Mouse (Mus musculus) myocyte (in vitro differentiated cells): Measurements from ENCODE around the gene Aifm1.

Experiments
- CEBPB ChIP-seq: IDR thresholded peaks from 2 replicates; pipeline ENCODE4 v1.6.1; 2011; ENCODE audit warnings: mild to moderate bottlenecking, moderate library complexity; ENCODE audit not compliant: poor library complexity, insufficient read depth, severe bottlenecking
- E2F4 ChIP-seq: IDR thresholded peaks from one replicate; pipeline ENCODE4 v1.6.1; 2011; ENCODE audit warnings: mild to moderate bottlenecking, control low read depth, moderate library complexity; ENCODE audit not compliant: insufficient read depth
- MAX ChIP-seq: IDR thresholded peaks from one replicate; pipeline ENCODE4 v1.6.1; 2011; ENCODE audit warnings: low read depth, mild to moderate bottlenecking, control low read depth
- MYOD1 ChIP-seq, 3 experiments: IDR thresholded peaks; one replicate each; pipeline ENCODE4 v1.6.1; 2011; ENCODE audit warnings: control low read depth in 2 of 3, low read depth in 2 of 3, mild to moderate bottlenecking in 2 of 3, moderate library complexity in 1 of 3; ENCODE audit not compliant: insufficient read length in 2 of 3, control insufficient read depth in 1 of 3
- MYOG ChIP-seq, 3 experiments: IDR thresholded peaks; one replicate each; pipeline ENCODE4 v1.6.1; 2011; ENCODE audit warnings: control low read depth in 2 of 3, low read depth in 2 of 3, mild to moderate bottlenecking in 2 of 3; ENCODE audit not compliant: insufficient read length in 2 of 3, control insufficient read depth in 1 of 3, insufficient read depth in 1 of 3
- POLR2A ChIP-seq: IDR thresholded peaks from one replicate; pipeline ENCODE4 v1.6.1; 2011; ENCODE audit warnings: low read depth, mild to moderate bottlenecking, control low read depth, moderate library complexity; ENCODE audit not compliant: insufficient read length
- POLR2AphosphoS2 ChIP-seq: IDR thresholded peaks from one replicate; pipeline ENCODE4 v1.6.1; 2011; ENCODE audit warnings: low read depth, control low read depth; ENCODE audit not compliant: insufficient read length
- REST ChIP-seq: IDR thresholded peaks from one replicate; pipeline ENCODE4 v1.6.1; 2011; ENCODE audit warnings: mild to moderate bottlenecking, control low read depth, moderate library complexity; ENCODE audit not compliant: insufficient read depth, insufficient read length
- SRF ChIP-seq: IDR thresholded peaks from one replicate; pipeline ENCODE4 v1.6.1; 2011; ENCODE audit warnings: low read depth; ENCODE audit not compliant: control insufficient read depth, insufficient read length
- TCF12 ChIP-seq: IDR thresholded peaks from one replicate; pipeline ENCODE4 v1.6.1; 2011; ENCODE audit warnings: mild to moderate bottlenecking, control low read depth; ENCODE audit not compliant: poor library complexity, insufficient read depth, severe bottlenecking
- USF1 ChIP-seq: IDR thresholded peaks from one replicate; pipeline ENCODE4 v1.6.1; 2011; ENCODE audit warnings: low read depth, mild to moderate bottlenecking, control low read depth, moderate library complexity

GRCm38 (mm10) chrX:48434251-48434650 is 79.1 kb downstream of the Aifm1 start:
- TF ChIP-seq REST = no peak
- no peak for TF ChIP-seq POLR2A
- no peak for TF ChIP-seq SRF
- no peak for TF ChIP-seq MYOD1 (IDR thresholded peaks at IDR 0.05; ENCODE audit: control insufficient read depth in 1 of 3, insufficient read length in 2 of 3, low read depth in 2 of 3)
- no peak for TF ChIP-seq CEBPB
- TF ChIP-seq USF1 = no peak
- TF ChIP-seq TCF12 = no peak
- TF ChIP-seq E2F4 = no peak
- no peak for TF ChIP-seq MAX
- no peak for TF ChIP-seq POLR2AphosphoS2
- TF ChIP-seq MYOG (IDR thresholded peaks at IDR 0.05; ENCODE audit: control insufficient read depth in 1 of 3, insufficient read depth in 1 of 3, insufficient read length in 2 of 3, low read depth in 2 of 3) = no peak
